8 mouse cellular contexts compared by ENCODE assay signal in genomic region chr7:46667256-46667655, GRCm38 (mm10). TPM values are rescaled to one million over a fixed set of nuclear protein-coding genes. Genes with fewer than 3 reads are reported as not detected.
A peak's percentile ranks its signal among the peaks of the same experiment; 100 is the strongest.
DNase-seq lines count a peak whose midpoint lies in the region; ATAC-seq lines count a peak whose summit lies in the region.

No protein-coding gene starts in this region.

- H3K4me2 ChIP-seq in limb, embryonic 15.5 days = peak overlapping the region; percentile 29
- H3K4me2 ChIP-seq in stomach, embryonic 15.5 days = peak overlapping the region; percentile 32

- peak; percentile 7 for DNase-seq in adrenal gland, adult 2 months
- DNase-seq in adrenal gland, adult (ENCODE audit: inconsistent age in 2 of 2, low spot score in 1 of 2) = no peak
- peak; percentile 41 for DNase-seq in thymus, postnatal 4 days
- no peak for DNase-seq in thymus, postnatal 10 days (ENCODE audit: low spot score in 2 of 2)
- no peak for DNase-seq in B cell, adult 2 months
- no peak for DNase-seq in left cerebral cortex, postnatal 36 days (ENCODE audit: low spot score in 2 of 2)

- no peak overlapping the region for H3K27ac ChIP-seq in limb, embryonic 15.5 days
- H3K27ac ChIP-seq in stomach, embryonic 15.5 days = no peak overlapping the region

- WGBS in limb, embryonic 15.5 days = 2% methylated on average over 21 of the region's 21 CpGs
- 2% methylated on average over 21 of the region's 21 CpGs for WGBS in stomach, embryonic 15.5 days

- no peak for ATAC-seq in limb, embryonic 15.5 days (ENCODE audit: insufficient number of reproducible peaks, low FRiP score, low TSS enrichment, low read depth)
- ATAC-seq in stomach, embryonic 15.5 days (ENCODE audit: insufficient read depth, low FRiP score, low read depth) = no peak

- no peaks in the 10 kb centered on the region for H3K36me3 ChIP-seq in limb, embryonic 15.5 days
- H3K36me3 ChIP-seq in stomach, embryonic 15.5 days = no peaks in the 10 kb centered on the region

- no peak overlapping the region for H3K4me3 ChIP-seq in limb, embryonic 15.5 days
- no peak overlapping the region for H3K4me3 ChIP-seq in stomach, embryonic 15.5 days (replicated peaks)

- peaks cover 4% of the 10 kb centered on the region for H3K4me1 ChIP-seq in limb, embryonic 15.5 days
- 0 out of 2 replicates have a peak, but pooled peaks cover 4% of the 10 kb centered on the region for H3K4me1 ChIP-seq in stomach, embryonic 15.5 days

- H3K9me3 ChIP-seq in limb, embryonic 15.5 days = no peaks in the 10 kb centered on the region
- no peaks in the 10 kb centered on the region for H3K9me3 ChIP-seq in stomach, embryonic 15.5 days

- H3K27me3 ChIP-seq in limb, embryonic 15.5 days = peaks cover 23% of the 10 kb centered on the region; the same call in 1 of the 2 replicates
- H3K27me3 ChIP-seq in stomach, embryonic 15.5 days (replicated peaks) = peaks cover 5% of the 10 kb centered on the region; the same call in 1 of the 2 replicates

- intact Hi-C loops in left cerebral cortex, postnatal 36 days (cut with DNase I) = no loop called here

- no peak overlapping the region for H3K9ac ChIP-seq in limb, embryonic 15.5 days
- H3K9ac ChIP-seq in stomach, embryonic 15.5 days = no peak overlapping the region

RNA-seq across cellular contexts. Expression of gene Tph1, which starts 5.1 kb away (rescaled TPM):
- total RNA-seq in adrenal gland, adult 2 months (2021) = not detected
- not detected in 2 replicates for polyA plus RNA-seq in adrenal gland, adult 2 months (2012; rRNA removed)
- polyA plus RNA-seq in limb, embryonic 15.5 days (2015; fragmentation: Nextera tagmentation; extraction: Ambion mirVana) = 2.5 and 3.0 TPM in 2 replicates
- polyA plus RNA-seq in stomach, embryonic 15.5 days (2015; fragmentation: Nextera tagmentation; extraction: Ambion mirVana) = 0.53 and 0.67 TPM in 2 replicates
- under 1 TPM in 1 of 2 experiments, not detected in 1; 0.42 TPM for total RNA-seq in left cerebral cortex, postnatal 36 days (2021)

RNA-seq across cellular contexts. Expression of gene Sergef, which starts 27.6 kb away (rescaled TPM):
- 10 to 100 TPM; 18.4 to 28.4 TPM for total RNA-seq in adrenal gland, adult 2 months (2021)
- 17.4 and 19.2 TPM in 2 replicates for polyA plus RNA-seq in adrenal gland, adult 2 months (2012; rRNA removed)
- polyA plus RNA-seq in limb, embryonic 15.5 days (2015; fragmentation: Nextera tagmentation; extraction: Ambion mirVana) = 15.5 and 16.5 TPM in 2 replicates
- 17.2 TPM in 2 replicates for polyA plus RNA-seq in stomach, embryonic 15.5 days (2015; fragmentation: Nextera tagmentation; extraction: Ambion mirVana)
- total RNA-seq in left cerebral cortex, postnatal 36 days (2021) = 10 to 100 TPM; 56.4 to 67.6 TPM

RNA-seq across cellular contexts. Expression of gene Saal1, which starts 43.2 kb away (rescaled TPM):
- 1 to 10 TPM; 5.7 to 8.4 TPM for total RNA-seq in adrenal gland, adult 2 months (2021)
- 3.3 and 4.0 TPM in 2 replicates for polyA plus RNA-seq in adrenal gland, adult 2 months (2012; rRNA removed)
- polyA plus RNA-seq in limb, embryonic 15.5 days (2015; fragmentation: Nextera tagmentation; extraction: Ambion mirVana) = 27.3 and 28.9 TPM in 2 replicates
- polyA plus RNA-seq in stomach, embryonic 15.5 days (2015; fragmentation: Nextera tagmentation; extraction: Ambion mirVana) = 24.3 and 24.8 TPM in 2 replicates
- 1 to 10 TPM; 7.9 to 9.4 TPM for total RNA-seq in left cerebral cortex, postnatal 36 days (2021)

RNA-seq across cellular contexts. Expression of gene Saa3, which starts 48.2 kb away (rescaled TPM):
- total RNA-seq in adrenal gland, adult 2 months (2021) = 1 to 10 TPM; 1.0 to 8.9 TPM
- 0.33 TPM in 1 of 2 replicates, not detected in the other for polyA plus RNA-seq in adrenal gland, adult 2 months (2012; rRNA removed)
- 0.50 and 0.67 TPM in 2 replicates for polyA plus RNA-seq in limb, embryonic 15.5 days (2015; fragmentation: Nextera tagmentation; extraction: Ambion mirVana)
- polyA plus RNA-seq in stomach, embryonic 15.5 days (2015; fragmentation: Nextera tagmentation; extraction: Ambion mirVana) = 0.59 and 1.2 TPM in 2 replicates
- total RNA-seq in left cerebral cortex, postnatal 36 days (2021) = not detected

Comparison
In these comparisons a context has a peak if more than half of its experiments do, and no peak if none do; other contexts are left out.
1. DNase-seq: peak in adrenal gland, adult 2 months (single experiment) and thymus, postnatal 4 days (single experiment); none in adrenal gland, adult (0 of 2), thymus, postnatal 10 days (0 of 2), B cell, adult 2 months (0 of 2) and left cerebral cortex, postnatal 36 days (0 of 2).